Mouse (Mus musculus) hindbrain, embryonic 13.5 days (tissue): ENCODE measurements around the gene Ctnnd2. TPM values are rescaled to one million over a fixed set of nuclear protein-coding genes. Genes with fewer than 3 reads are reported as not detected.

Source experiments
- ATAC-seq: fragments of 200-750 bp; cut with Nextera tagmentation; 2 replicates; pipeline ENCODE4 v1.8.0; 2017; ENCODE audit warnings: moderate TSS enrichment; ENCODE audit not compliant: low FRiP score
- H3K27ac ChIP-seq: fragments of 300-500 bp; sonication (generic); 2 replicates; pipeline ENCODE4 v1.5.1; 2015; ENCODE audit warnings: inconsistent platforms, mild to moderate bottlenecking, moderate library complexity
- H3K27me3 ChIP-seq: fragments of 300-500 bp; sonication (generic); 2 replicates; pipeline ENCODE4 v1.6.1; 2015; ENCODE audit warnings: mild to moderate bottlenecking, inconsistent platforms
- H3K36me3 ChIP-seq: fragments of 300-500 bp; sonication (generic); 2 replicates; pipeline ENCODE4 v1.6.1; 2015; ENCODE audit warnings: mild to moderate bottlenecking, inconsistent platforms
- H3K4me1 ChIP-seq: fragments of 300-500 bp; sonication (generic); replicated peaks from 2 replicates; pipeline ENCODE4 v1.6.1; 2015; ENCODE audit warnings: inconsistent platforms
- H3K4me2 ChIP-seq: fragments of 300-500 bp; sonication (generic); 2 replicates; pipeline ENCODE4 v1.6.1; 2015; ENCODE audit warnings: inconsistent platforms, mild to moderate bottlenecking, moderate library complexity
- H3K4me3 ChIP-seq: fragments of 300-500 bp; sonication (generic); 2 replicates; pipeline ENCODE4 v1.5.1; 2015; ENCODE audit warnings: mild to moderate bottlenecking, inconsistent platforms
- H3K9ac ChIP-seq: fragments of 300-500 bp; sonication (generic); 2 replicates; pipeline ENCODE4 v1.6.1; 2015; ENCODE audit warnings: mild to moderate bottlenecking, inconsistent platforms
- H3K9me3 ChIP-seq: fragments of 300-500 bp; sonication (generic); 2 replicates; pipeline ENCODE4 v1.6.1; 2016; ENCODE audit warnings: inconsistent platforms
- WGBS: fragments of 180-500 bp; shearing (Covaris S2); methylation state at CpG from one replicate; pipeline ENCODE4 v1.1.7; 2015; 5-methylcytosine and 5-hydroxymethylcytosine counted together
- polyA plus RNA-seq: library from polyadenylated mRNA; unstranded; fragments of >200 nt; fragmentation: Nextera tagmentation; extraction: Ambion mirVana; gene quantifications from 2 replicates; pipeline ENCODE4 v1.2.1, GENCODE M21; 2015

Ctnnd2 gene
- polyA plus RNA-seq, 1 experiment from 2014 or later, result 59.6 TPM

GRCm38 (mm10) chr15:30471280-30471966 is 299.0 kb downstream of the Ctnnd2 start:
- 62% methylated on average over 6 of the region's 6 CpGs for WGBS
- Histone ChIP-seq H3K36me3 (no peaks in the 10 kb centered on the region), H3K4me2 (no peak overlapping the region), H3K4me3 (no peak overlapping the region), H3K9ac (no peak overlapping the region), H3K27me3 (no peaks in the 10 kb centered on the region), H3K27ac (no peak overlapping the region), H3K4me1 (peaks cover 22% of the 10 kb centered on the region), H3K9me3 (no peaks in the 10 kb centered on the region)
- no peak for ATAC-seq

GRCm38 (mm10) chr15:30480676-30481075 is 308.3 kb downstream of the Ctnnd2 start:
- H3K27ac ChIP-seq, result no peak overlapping the region
- no peak overlapping the region for H3K9ac ChIP-seq
- H3K27me3 ChIP-seq, result no peaks in the 10 kb centered on the region
- H3K36me3 ChIP-seq, result no peaks in the 10 kb centered on the region
- H3K4me2 ChIP-seq, result no peak overlapping the region
- ATAC-seq, result no peak
- H3K4me3 ChIP-seq, result no peak overlapping the region
- H3K9me3 ChIP-seq, result no peaks in the 10 kb centered on the region
- no peaks in the 10 kb centered on the region for H3K4me1 ChIP-seq
- 74% methylated on average over 15 of the region's 15 CpGs for WGBS

GRCm38 (mm10) chr15:30506476-30506875 is 334.1 kb downstream of the Ctnnd2 start:
- 44% methylated on average over 5 of the region's 5 CpGs for WGBS
- peaks cover 4% of the 10 kb centered on the region; the same call in 1 of the 2 replicates for H3K36me3 ChIP-seq
- no peak overlapping the region for H3K27ac ChIP-seq

GRCm38 (mm10) chr15:30512467-30512866 is 340.1 kb downstream of the Ctnnd2 start:
- Histone ChIP-seq H3K9ac (no peak overlapping the region), H3K4me2 (no peak overlapping the region), H3K36me3 (no peaks in the 10 kb centered on the region), H3K4me1 (peaks cover 30% of the 10 kb centered on the region), H3K27ac (peak overlapping the region; percentile 44; the same call in 1 of the 2 replicates), H3K9me3 (no peaks in the 10 kb centered on the region), H3K4me3 (no peak overlapping the region), H3K27me3 (no peaks in the 10 kb centered on the region)
- WGBS, result 47% methylated on average over 3 of the region's 3 CpGs
- no peak for ATAC-seq

More at GRCm38 (mm10) chr15:30506476-30506875, 334.1 kb downstream of the Ctnnd2 start:
- ATAC-seq, result no peak
- H3K4me2 ChIP-seq, result no peak overlapping the region
- no peak overlapping the region for H3K9ac ChIP-seq
- no peaks in the 10 kb centered on the region for H3K9me3 ChIP-seq
- no peaks in the 10 kb centered on the region for H3K27me3 ChIP-seq
- H3K4me1 ChIP-seq, result peaks cover 11% of the 10 kb centered on the region
- H3K4me3 ChIP-seq, result no peak overlapping the region

- no peak overlapping the region for H3K9ac ChIP-seq
- peak; percentile 34; the same call in 1 of the 2 replicates for ATAC-seq
- H3K4me2 ChIP-seq, result no peak overlapping the region
- peak overlapping the region; percentile 44 for H3K27ac ChIP-seq
- no peaks in the 10 kb centered on the region for H3K27me3 ChIP-seq
- no peaks in the 10 kb centered on the region for H3K9me3 ChIP-seq
- no peaks in the 10 kb centered on the region for H3K36me3 ChIP-seq
- peaks cover 30% of the 10 kb centered on the region for H3K4me1 ChIP-seq
- H3K4me3 ChIP-seq, result no peak overlapping the region
These were observed 340.7 kb downstream of the Ctnnd2 start for GRCm38 (mm10) chr15:30513122-30513521.

GRCm38 (mm10) chr15:30515425-30515824 is 343.0 kb downstream of the Ctnnd2 start:
- Histone ChIP-seq H3K4me1 (peaks cover 22% of the 10 kb centered on the region), H3K4me3 (no peak overlapping the region), H3K9ac (no peak overlapping the region), H3K27me3 (no peaks in the 10 kb centered on the region), H3K9me3 (no peaks in the 10 kb centered on the region), H3K4me2 (no peak overlapping the region), H3K36me3 (no peaks in the 10 kb centered on the region), H3K27ac (peak overlapping the region; percentile 56; the same call in 1 of the 2 replicates)
- WGBS, result 39% methylated on average over 4 of the region's 4 CpGs
- peak; percentile 63; the same call in 1 of the 2 replicates for ATAC-seq

GRCm38 (mm10) chr15:30541459-30541858 is 369.1 kb downstream of the Ctnnd2 start:
- Histone ChIP-seq H3K36me3 (no peaks in the 10 kb centered on the region), H3K4me2 (no peak overlapping the region), H3K4me1 (no peaks in the 10 kb centered on the region), H3K27me3 (no peaks in the 10 kb centered on the region), H3K27ac (no peak overlapping the region), H3K9me3 (no peaks in the 10 kb centered on the region), H3K4me3 (no peak overlapping the region), H3K9ac (no peak overlapping the region)
- ATAC-seq, result no peak
- 81% methylated on average over 5 of the region's 5 CpGs for WGBS

GRCm38 (mm10) chr15:30548263-30548662 is 375.9 kb downstream of the Ctnnd2 start:
- H3K27ac ChIP-seq, result no peak overlapping the region
- ATAC-seq, result no peak
- H3K4me2 ChIP-seq, result no peak overlapping the region
- no peak overlapping the region for H3K9ac ChIP-seq
- no peaks in the 10 kb centered on the region for H3K27me3 ChIP-seq
- no peaks in the 10 kb centered on the region for H3K9me3 ChIP-seq
- no peaks in the 10 kb centered on the region for H3K36me3 ChIP-seq
- 84% methylated on average over 4 of the region's 4 CpGs for WGBS
- H3K4me3 ChIP-seq, result no peak overlapping the region
- no peaks in the 10 kb centered on the region for H3K4me1 ChIP-seq

- Histone ChIP-seq H3K27me3 (no peaks in the 10 kb centered on the region), H3K4me2 (no peak overlapping the region), H3K36me3 (no peaks in the 10 kb centered on the region), H3K27ac (no peak overlapping the region), H3K4me3 (no peak overlapping the region), H3K4me1 (no peaks in the 10 kb centered on the region), H3K9me3 (no peaks in the 10 kb centered on the region), H3K9ac (no peak overlapping the region)
- WGBS, result 86% methylated on average over 12 of the region's 12 CpGs
- no peak for ATAC-seq
These were observed 378.6 kb downstream of the Ctnnd2 start for GRCm38 (mm10) chr15:30550956-30551355.

GRCm38 (mm10) chr15:30553910-30554406 is 381.6 kb downstream of the Ctnnd2 start:
- Histone ChIP-seq H3K27ac (no peak overlapping the region), H3K4me1 (peaks cover 1% of the 10 kb centered on the region; the same call in 1 of the 2 replicates), H3K9ac (no peak overlapping the region), H3K27me3 (no peaks in the 10 kb centered on the region), H3K4me2 (no peak overlapping the region), H3K4me3 (no peak overlapping the region), H3K36me3 (no peaks in the 10 kb centered on the region), H3K9me3 (no peaks in the 10 kb centered on the region)
- no peak for ATAC-seq
- WGBS, result 90% methylated on average over 2 of the region's 2 CpGs

- H3K9me3 ChIP-seq, result no peaks in the 10 kb centered on the region
- H3K9ac ChIP-seq, result no peak overlapping the region
- WGBS, result 94% methylated on average over 2 of the region's 2 CpGs
- no peak overlapping the region for H3K27ac ChIP-seq
- ATAC-seq, result no peak
- no peaks in the 10 kb centered on the region for H3K36me3 ChIP-seq
- no peaks in the 10 kb centered on the region for H3K27me3 ChIP-seq
- peaks cover 4% of the 10 kb centered on the region; the same call in 1 of the 2 replicates for H3K4me1 ChIP-seq
- no peak overlapping the region for H3K4me2 ChIP-seq
- H3K4me3 ChIP-seq, result no peak overlapping the region
These were observed 383.4 kb downstream of the Ctnnd2 start for GRCm38 (mm10) chr15:30555787-30556186.

GRCm38 (mm10) chr15:30562375-30562774 is 390.0 kb downstream of the Ctnnd2 start:
- no peak overlapping the region for H3K27ac ChIP-seq
- no peak overlapping the region for H3K4me3 ChIP-seq
- H3K36me3 ChIP-seq, result no peaks in the 10 kb centered on the region
- no peaks in the 10 kb centered on the region for H3K9me3 ChIP-seq
- no peak for ATAC-seq
- no peak overlapping the region for H3K9ac ChIP-seq
- WGBS, result 80% methylated on average over 5 of the region's 5 CpGs
- peaks cover 8% of the 10 kb centered on the region; the same call in 1 of the 2 replicates for H3K4me1 ChIP-seq
- H3K4me2 ChIP-seq, result no peak overlapping the region
- H3K27me3 ChIP-seq, result no peaks in the 10 kb centered on the region

GRCm38 (mm10) chr15:30564594-30564993 is 392.2 kb downstream of the Ctnnd2 start:
- no peak for ATAC-seq
- Histone ChIP-seq H3K27me3 (no peaks in the 10 kb centered on the region), H3K4me3 (no peak overlapping the region), H3K9me3 (no peaks in the 10 kb centered on the region), H3K36me3 (no peaks in the 10 kb centered on the region), H3K27ac (no peak overlapping the region), H3K4me2 (no peak overlapping the region), H3K4me1 (0 out of 2 replicates have a peak, but pooled peaks cover 4% of the 10 kb centered on the region), H3K9ac (no peak overlapping the region)
- WGBS, result 90% methylated on average over 2 of the region's 2 CpGs
